Mouse (Mus musculus): Measurements from ENCODE around the gene Smarcb1.

GRCm38 (mm10) chr10:75921026-75921725, at the start of gene Smarcb1:
- peak; percentile 62; the same call in 1 of the 2 replicates for TF ChIP-seq POLR2AphosphoS2 (IDR thresholded peaks at IDR 0.05; ENCODE audit: low read depth, low read length)
- TF ChIP-seq POLR2A (IDR thresholded peaks at IDR 0.05; ENCODE audit: low read depth, low read length), result peak; percentile 85
- no peak for TF ChIP-seq E2F4 (IDR thresholded peaks at IDR 0.05; ENCODE audit: insufficient replicate concordance, low read depth, low read length)
- TF ChIP-seq USF1 (IDR thresholded peaks at IDR 0.05; ENCODE audit: low read depth, low read length), result no peak
- 0 out of 2 replicates have a peak, but pooled peaks have one; percentile 46 for TF ChIP-seq CHD1 (IDR thresholded peaks at IDR 0.05; ENCODE audit: low read depth, low read length)
- no peak for TF ChIP-seq CTCF (conservative IDR thresholded peaks at IDR 0.05 in 1 of 2, IDR thresholded peaks at IDR 0.05 in 1 of 2; ENCODE audit: low read depth in 2 of 2, low read length in 2 of 2)
- peak; percentile 88 for TF ChIP-seq NELFE (IDR thresholded peaks at IDR 0.05; ENCODE audit: low read depth, low read length)
- peak; percentile 77; the same call in 1 of the 2 replicates for TF ChIP-seq ZMIZ1 (IDR thresholded peaks at IDR 0.05; ENCODE audit: low read depth, low read length)
- TF ChIP-seq ETS1 (conservative IDR thresholded peaks at IDR 0.05; ENCODE audit: low read depth, low read length), result no peak
- TF ChIP-seq HCFC1 (IDR thresholded peaks at IDR 0.05; ENCODE audit: low read depth, low read length), result peak; percentile 72
- TF ChIP-seq ZNF384 (IDR thresholded peaks at IDR 0.05; ENCODE audit: low read depth, low read length), result no peak
